Mouse (Mus musculus) brain, adult 2 months (tissue): ENCODE measurements at regions not wholly inside any gene's neighbourhood (a gene's known extent, or its start where the extent isn't known, plus 50 kb on each side); places are given as distances from the start of the nearest gene placed in this dataset.
"Not testable (repeated sequence)": the region's sequence is repeated elsewhere in the genome, so short reads cannot be mapped to it uniquely, and the experiment has no call there.

Source experiments
- DNase-seq: peaks from one replicate; pipeline ENCODE4 v3.0.0; 2011; ENCODE audit warnings: low read depth, low spot score

DNA sequence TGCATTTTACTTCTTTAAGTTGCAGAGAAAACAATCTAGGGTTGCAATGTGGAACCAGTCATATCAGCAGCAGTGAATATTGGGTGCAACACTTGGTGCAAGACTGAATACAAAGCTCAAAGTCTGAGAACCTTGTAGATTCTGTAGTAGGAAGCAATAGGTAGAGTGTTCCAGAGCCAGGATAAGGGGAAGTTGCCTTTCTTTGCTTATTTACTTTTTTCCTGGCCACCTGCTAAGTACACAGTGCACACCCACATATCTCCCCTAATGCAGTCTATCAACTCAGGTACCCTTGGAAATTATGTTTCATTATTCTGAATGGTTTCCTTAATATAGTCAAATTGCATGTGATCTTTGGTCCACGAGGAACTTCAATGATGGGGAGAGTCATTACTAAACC lies 464.9 kb downstream of the Inhba start:
- DNase-seq = no peak

DNA sequence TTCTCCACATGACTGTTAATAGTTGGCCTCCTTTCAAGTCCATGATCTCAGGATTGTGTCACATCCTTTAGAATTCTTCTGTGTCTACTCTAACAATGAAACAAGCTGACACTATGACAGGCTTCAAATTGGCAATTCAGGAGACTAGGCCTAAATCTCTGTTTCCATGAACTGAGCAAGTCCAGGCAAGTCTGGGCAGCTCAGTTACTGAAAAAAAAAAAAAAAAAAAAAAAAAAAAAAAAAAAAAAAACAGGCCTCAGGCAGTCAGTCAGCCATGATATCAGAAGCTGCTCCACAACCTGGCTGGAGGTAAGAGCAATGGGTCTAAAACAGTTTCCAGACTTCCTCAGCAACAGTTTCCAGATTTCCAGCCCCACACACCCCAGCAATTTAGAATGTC lies 475.6 kb downstream of the Inhba start:
- DNase-seq = no peak

DNA sequence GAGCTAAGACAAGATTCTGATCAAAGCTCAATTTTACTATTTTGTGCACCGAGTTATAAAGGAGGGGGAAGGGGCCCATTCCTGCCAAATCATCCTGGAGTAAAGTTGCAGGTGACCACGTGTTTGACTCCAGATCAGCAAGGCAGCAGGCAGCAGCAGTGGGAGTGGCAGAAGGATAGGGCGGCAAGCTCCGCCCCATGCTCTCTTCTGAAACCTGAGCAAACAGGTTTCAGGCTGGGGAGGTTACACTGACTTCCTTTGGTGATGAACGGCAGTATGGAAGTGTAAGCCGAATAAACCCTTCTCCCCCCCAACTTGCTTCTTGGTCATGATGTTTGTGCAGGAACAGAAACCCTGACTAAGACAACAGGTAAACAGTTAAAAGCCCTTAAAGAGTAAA lies 479.0 kb downstream of the Inhba start:
- not testable (repeated sequence) for DNase-seq

DNA sequence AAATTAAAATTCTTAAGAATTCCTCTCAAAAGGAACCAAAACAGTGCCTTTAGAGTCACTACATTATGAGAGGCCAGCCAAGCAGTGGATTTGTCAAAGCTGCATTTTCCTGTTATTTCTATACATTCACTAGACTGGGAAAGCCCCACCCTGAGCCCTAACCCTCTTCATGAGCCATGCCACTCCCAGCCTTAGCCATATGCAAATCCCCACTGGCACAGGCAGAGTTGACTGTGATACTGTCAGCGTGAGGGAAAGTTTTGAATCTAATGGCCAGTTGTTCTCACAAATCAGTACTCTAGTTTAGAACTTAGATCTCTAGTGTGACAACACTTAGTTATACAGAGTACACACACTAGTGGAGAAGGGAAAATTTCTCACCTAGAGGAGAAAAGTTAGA lies 486.4 kb downstream of the Inhba start:
- no peak for DNase-seq

DNA sequence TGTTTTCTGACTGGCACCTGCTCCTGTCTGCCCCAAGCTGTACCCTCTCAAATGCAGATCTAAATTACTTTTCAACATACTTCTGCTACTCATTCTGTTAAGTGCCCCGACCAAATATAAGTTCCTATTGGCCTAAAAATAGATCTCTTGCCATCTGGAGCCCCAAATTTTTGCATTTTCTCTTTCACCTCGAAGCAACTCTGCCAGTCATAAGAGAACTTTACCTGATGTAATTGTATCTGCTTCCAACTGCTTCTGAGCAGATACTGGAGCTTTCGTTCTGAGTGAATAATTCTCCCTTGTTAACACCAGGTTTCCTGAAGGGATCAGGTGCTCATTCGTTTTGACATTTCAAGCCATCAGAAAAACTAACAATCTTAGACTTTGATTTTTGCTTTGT lies 501.2 kb downstream of the Inhba start:
- peak; percentile 31 for DNase-seq

DNA sequence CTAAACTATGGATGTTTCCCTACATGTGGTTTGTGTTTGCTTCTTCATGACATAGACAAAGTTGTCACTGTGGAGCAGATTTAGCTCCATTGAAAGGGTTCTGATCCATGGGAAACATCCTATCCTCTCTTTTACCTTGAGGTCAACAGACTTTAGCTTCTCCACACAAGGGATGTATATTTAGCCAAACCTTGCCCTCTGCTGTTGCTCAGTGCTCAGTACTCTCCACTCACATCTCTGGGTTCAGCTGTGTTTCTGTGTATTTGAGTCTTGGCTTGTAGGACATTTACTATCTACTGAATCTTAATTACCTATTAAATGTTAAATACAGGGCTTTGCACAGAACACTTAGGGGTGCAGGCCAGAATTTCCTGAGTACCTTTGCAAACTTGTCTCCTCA lies 503.5 kb downstream of the Inhba start:
- DNase-seq = no peak

DNA sequence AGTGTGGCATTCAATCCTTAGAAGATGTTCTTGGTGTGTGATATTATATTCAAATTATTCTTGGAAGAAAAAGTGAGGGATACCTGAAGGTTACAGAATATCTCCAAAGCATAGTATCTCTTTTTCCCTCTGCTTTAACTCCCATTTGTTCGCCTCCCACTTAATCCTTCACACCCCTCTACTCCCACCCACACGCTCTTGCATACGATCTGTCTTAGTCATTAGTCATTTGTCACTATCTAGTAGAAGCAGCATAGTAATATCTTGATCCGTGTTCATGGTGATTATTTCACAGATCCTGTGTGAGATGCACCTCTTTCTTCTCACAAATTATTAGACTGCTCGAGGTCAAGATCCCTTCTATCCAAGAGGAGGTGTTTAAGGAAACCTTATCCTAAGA lies 517.4 kb downstream of the Inhba start:
- DNase-seq = peak; percentile 51

DNA sequence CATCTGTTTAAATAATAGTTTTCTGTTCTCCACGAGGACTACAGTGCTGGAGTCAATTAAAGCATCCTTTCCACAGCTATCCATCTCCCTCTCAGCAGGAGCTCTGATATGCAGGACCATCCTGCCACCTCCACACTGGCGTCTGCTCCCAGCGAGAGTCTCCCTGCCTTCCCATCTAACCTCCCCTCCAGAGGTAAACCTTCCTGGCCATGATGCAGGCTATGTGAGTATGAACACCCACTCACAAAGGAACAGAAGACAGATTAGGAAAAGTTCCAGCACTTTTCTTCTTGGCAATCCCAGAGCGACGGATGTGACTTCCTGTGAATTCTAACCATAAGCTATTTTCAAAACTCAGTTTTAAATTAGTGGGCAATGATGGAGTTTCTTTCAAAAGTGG lies 532.1 kb downstream of the Inhba start:
- peak; percentile 73 for DNase-seq

DNA sequence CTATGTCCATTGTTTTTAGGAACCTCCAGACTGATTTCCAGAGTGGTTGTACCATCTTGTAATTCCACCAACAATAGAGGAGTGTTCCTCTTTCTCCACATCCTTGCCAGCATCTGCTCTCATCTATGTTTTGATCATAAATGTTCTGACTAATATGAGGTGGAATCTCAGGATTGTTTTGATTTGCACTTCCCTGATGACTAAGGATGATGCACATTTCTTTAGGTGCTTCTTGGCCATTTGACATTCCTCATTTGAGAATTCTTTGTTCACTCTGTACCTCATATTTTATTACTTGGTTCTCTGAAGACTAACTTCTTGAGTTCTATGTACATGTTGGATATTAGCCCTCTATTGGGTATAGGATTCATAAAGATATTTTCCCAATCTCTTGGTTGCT lies 538.4 kb downstream of the Inhba start:
- DNase-seq = no peak

DNA sequence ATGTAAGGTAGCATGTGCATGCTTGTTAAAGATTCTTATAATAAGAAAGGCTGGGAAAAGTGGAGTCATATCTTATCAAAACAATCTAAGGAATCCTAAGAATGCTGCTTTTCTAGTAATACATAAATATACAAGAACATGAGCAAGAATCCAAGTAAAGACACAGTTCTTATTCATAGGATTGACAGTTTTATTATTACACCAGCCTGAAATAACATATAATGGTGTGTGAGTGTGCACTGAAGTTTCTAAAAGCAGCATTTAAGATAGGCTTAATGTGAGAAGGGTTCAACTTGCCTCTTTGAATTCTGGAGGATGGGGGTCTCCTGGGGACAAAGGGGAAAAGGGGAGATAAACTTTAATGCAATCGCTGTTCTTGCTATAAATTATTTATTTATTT lies 553.3 kb downstream of the Inhba start:
- no peak for DNase-seq

DNA sequence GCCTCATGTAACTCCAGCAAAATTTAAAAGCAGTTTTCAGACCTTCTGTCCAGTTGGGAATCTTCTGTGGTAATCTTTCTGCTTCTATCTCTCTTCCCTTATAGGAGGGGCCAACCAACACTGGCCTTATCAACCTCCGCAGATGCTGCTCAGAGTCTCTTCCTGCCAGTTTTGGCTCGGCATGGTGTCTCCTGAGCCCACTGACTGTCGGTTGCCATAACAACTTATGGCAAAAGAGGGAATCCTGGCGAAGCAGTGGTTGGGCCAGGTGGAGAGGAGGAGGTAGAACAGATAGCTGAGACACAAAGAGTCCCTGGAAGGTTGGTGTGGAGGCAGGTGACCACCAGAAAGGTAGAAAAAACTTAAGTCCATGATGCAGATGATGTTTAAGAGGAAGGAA lies 562.4 kb downstream of the Inhba start:
- peak; percentile 82 for DNase-seq

DNA sequence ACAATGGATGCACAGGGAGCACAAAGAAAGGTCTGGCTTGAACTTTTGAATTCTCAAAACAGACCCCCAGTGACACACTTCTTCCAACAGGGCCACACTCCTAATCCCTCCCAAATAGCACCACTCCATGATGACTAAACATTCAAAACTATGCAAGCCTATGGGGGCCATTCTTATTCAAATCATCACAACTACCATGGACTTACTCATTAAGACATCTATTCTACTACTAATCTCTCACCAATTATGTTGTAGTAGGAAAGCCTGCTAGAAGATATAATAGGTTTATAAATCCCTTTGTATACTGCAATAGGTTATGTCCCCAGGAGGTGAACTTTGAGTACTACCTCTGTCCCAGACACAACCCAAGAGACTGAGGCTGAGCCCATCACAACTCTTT lies 574.6 kb downstream of the Inhba start:
- DNase-seq = no peak

DNA sequence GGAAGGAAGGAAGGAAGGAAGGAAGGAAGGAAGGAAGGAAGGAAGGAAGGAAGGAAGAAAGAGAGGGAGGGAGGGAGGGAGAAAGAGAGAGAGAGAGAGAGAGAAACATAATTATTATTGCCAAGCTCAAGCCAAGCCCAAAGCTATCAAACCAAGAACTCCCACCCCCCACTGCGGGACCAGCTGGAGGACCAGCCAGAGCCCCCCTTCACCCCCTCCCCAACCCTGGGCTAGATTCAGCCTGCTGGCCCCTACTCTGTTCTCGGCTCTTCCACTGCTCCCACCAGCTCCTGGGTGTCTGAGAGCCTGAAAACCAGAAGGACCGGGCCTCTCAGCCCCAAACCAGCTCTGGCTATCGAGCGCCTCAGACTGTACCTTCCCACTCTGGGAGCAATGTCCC lies 608.1 kb downstream of the Inhba start:
- no peak for DNase-seq

DNA sequence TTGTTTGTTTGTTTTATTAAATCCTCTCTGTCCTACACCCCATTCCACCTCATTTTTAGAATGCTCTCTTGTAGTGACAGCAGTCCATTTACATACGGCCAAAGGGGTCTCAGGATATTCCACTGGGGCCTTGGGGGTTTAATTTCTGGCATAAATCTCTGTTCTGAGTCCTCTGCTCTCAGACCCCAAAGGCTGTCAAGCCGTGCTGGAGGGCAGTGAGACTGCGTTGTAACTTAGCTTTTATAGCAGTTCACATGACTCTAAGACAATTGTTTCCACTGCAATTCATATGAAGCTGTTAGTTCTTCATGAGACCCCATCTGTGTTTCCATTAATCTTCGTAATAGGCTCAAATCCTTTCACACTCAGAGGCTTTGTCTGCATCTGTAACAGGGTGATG lies 614.9 kb downstream of the Inhba start:
- DNase-seq = no peak

DNA sequence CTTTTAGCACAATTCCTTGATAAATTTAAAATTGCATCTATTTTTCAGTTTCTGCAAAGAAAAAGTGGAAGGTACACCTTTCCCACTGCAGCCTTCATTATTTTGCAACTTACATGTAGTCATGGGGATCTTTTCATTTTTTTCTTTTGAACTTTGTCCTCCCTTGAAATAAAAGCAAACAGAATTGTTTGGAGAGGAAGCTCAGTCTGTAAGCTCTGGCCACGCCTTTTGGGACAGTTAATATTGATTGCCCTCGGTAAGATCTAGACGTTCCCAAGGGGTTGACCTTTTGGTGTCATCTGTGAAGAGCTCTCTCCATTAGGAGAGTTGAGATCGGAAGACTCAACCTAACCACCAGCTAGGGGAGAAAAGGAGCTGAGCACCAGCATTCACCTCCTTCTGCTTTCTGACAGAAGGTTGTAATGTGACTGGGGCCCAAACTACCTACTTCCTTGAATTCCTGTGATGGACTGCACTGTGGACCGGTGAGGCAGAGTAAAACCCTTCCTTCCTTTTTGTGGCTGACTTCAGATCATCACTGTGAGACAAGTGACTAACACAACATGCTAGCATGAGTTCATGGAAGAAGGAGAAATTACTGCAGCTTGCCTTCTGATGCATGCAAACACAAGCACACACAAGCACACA lies 621.9 kb downstream of the Inhba start:
- DNase-seq = no peak

DNA sequence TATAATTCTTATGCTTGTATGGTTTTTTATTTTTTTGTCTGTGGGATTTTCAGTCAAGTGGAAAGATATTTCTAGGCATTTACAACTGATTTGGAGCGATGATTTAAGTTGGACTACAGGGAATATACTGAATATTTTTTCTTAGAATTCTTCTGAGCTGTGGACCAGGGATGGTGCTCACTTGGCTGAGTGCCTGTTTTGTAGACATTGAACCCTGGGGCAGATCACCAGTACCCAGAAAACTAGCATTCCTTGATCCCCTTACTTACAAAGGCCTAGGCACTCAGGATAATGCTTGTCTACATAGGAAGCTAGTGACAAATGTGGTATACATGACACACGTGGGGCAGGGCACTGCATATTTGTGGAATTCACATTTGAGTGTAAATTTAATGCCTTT lies 624.6 kb downstream of the Inhba start:
- no peak for DNase-seq

DNA sequence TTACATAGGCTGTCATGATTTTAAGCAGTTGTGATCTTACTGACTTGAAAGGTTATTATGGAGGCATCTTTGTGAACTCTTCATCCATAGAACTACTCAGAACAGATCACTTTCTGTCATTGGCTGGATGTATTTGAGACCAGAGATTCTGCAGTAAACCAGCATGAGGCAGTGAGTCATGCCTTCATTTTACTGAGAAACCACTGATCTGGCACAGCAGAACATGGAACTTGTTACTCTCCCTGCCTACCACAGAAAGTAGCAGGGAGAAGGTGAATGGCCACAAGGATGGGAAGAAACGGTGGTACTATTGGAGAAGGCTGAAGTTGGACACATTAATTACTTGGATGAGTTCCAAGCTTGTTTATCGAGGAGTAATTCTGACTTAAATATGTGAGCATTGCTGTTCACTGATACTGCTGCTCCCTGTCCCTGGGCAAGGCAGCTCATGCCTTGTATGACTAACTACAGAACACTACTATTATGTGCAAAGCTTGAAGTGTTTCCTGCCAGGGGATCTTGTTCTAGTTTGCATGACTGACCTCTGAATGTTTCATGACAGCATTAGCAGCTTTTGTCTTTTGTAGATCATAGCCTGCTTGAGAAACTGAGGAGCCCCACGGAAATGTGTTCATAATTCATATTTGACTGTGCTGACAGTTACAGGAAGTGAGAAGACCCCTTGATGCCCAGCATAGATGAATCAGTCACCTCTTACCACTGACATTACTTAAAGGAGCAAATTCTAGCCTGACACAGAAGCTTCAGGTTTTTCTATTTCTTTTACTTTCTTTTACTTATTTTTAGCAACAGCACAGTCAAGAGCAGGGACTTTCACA lies 630.2 kb downstream of the Inhba start:
- DNase-seq = peak; percentile 61

DNA sequence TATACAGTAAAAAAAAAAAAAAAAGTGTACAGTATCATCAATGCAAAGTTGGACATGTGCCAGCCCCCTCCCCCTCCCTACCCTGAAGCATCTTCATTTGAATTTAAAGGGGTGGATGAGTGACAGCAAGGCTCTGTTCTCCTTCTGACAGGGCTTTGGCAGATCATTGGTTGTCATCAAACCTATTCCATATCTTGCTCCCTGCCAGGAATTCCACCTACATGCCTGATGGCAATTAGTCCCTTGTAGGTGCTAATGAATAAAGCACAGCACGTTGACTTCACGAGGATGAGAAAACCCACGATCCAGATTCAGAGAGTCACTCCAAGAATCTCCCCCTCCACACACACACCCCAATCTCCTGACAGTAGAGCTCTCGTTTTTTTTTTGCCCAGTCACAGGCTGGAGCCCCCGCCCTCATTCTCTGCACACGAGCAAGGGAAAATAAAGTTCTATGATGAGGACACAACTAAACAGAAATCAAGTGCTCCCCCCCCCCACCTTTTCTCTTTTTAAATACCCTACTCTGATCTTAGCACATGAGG lies 630.9 kb downstream of the Inhba start:
- DNase-seq = peak; percentile 78

DNA sequence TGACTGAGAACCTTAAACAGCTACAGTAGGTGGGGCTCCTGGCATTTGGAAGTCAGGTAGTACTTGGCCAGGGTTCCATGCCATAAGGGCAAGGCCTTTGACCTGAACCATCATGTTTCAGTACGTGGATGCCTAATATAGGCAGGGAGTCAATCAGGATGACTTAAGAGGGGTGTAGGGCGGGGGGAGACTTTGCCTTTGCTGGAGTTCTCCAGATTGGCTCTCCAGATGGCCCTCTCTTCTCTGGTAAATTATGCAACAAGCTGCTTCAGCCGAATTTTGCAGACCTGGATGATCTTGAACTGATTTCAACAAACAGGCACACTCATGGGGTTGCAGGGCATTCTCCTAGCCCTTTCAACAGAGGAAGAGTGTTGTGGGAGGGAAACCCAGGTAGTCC lies 633.7 kb downstream of the Inhba start:
- peak; percentile 74 for DNase-seq

DNA sequence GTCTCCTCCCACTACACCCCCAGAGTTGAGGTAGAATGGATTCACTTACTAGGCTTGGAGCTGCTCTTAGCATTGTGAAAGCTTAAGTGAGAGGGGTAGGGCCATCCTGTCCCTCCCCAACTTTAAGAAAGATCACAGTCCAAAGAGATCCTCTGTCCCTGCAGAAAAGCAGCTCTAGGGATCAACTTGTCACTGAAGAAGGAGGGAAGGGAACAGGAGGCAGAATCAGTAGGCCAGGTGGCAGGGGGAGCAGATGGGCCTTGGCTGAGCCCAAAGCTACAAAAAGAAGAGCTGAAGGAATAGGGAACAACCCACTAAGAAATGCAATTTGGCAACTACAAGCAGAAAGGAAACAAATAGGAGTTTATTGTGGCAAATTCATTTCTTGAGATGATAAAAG lies 634.4 kb downstream of the Inhba start:
- DNase-seq = peak; percentile 70

DNA sequence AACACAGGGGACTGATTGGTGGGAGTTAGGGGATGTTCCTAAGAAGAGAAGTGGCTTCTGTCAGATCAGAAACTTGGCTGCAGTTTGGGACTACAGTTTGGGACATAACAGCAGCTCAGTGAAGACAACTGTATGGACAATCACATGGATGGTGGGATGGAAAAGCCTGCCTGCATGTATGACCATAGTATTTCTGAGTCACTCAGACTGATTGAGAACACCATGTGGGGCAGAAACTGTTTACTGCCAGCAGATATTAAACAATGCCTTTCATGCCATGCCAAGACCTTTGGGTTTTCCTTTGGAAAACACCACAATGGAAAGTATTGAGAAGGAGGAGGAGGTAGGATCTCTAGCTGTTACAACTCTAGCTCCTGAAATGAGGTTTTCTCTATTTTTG lies 635.0 kb downstream of the Inhba start:
- no peak for DNase-seq

DNA sequence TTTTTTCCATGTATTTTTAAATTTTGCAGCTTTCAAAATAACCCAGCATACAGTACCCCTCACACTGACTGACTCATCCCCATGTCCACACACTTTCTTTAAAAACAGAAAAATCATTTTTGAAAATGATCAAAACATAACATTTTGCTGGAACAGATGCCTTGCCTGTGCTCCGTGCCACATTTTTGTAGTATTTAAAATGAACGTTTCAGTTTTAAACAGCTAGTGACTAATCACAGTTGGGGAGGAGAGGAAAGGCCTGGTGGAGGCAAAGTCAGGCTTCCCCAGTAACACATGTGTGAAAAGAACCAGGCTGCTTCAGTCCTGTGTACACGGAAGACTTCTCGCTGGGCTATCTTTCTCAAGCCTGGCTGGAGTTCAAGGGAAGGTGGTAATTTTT lies 644.5 kb downstream of the Inhba start:
- DNase-seq = peak; percentile 80

DNA sequence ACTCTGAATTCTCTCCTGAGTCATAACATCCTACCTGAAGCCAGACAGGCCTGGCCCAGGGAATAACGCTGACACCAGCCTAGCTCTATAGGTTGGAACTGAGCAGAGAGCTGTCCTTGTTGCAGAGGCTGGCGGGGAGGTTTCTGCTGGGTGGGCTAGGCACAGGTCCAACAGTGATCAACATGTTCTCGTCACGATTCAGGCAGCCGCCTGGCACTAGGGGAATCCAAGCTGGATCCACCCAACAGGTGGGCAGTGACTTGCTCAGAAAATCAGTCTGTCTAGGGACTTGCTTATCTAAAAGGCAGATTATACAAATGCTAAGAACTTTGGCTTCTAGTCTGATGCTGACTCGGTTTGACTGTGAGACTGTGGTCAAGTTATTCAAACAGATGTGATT lies 648.2 kb downstream of the Inhba start:
- DNase-seq = peak; percentile 74
